Mouse (Mus musculus): Measurements from ENCODE around the gene Cd81. TPM values are rescaled to one million over a fixed set of nuclear protein-coding genes. Genes with fewer than 3 reads are reported as not detected.

Gene Cd81
- polyA plus RNA-seq, 1 experiment from 2014 or later, result 276 TPM

DNA sequence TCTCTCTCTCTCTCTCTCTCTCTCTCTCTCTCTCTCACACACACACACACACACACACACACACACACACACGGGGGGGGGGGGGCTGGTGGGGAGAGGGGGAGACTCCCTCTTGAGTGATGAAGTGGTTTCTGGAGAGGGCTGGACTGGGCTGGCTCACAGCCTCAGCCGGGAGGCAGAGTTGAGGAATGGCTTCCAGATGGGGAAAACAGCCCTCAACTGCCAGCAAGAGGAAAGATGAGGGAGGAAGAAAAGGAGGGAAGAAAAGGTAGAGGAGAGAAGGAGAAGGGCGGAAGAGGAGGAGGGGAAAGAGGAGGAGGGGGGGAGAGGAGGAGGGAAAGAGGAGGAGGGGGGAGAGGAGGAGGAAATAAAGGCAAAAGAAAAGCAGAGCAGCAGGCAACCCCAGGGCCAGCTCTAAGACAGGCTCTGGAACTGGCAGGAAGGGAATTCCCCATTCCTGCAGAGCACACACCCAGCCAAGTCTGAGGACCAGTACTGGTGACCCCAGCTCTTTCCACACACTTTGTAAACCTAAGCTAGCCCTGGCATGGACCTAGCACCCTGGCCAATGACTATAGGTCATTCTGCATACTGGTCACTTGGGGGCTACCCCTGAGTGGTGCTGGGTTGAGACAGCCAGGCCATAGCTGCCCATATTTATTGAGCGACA is 43.4 kb upstream of the Cd81 start:
- Histone ChIP-seq H3K9ac (ENCODE audit: low read length) (no peak overlapping the region), H3K27me3 (ENCODE audit: control insufficient read depth, insufficient read depth, low read length) (no peaks in the 10 kb centered on the region), H3K36me3 (ENCODE audit: control insufficient read depth, insufficient read depth, low read length) (no peaks in the 10 kb centered on the region), H3K4me3 (ENCODE audit: low read depth, low read length) (no peak overlapping the region), H3K27ac (ENCODE audit: low read depth, low read length) (no peak overlapping the region), H3K9me3 (ENCODE audit: control insufficient read depth, low read length) (no peaks in the 10 kb centered on the region), H3K4me2 (no peak overlapping the region), H3K4me1 (ENCODE audit: control insufficient read depth, insufficient read depth, low read length) (no peaks in the 10 kb centered on the region)
- DNase-seq (ENCODE audit: low spot score, missing footprints) (peak; percentile 75), ATAC-seq (ENCODE audit: low FRiP score) (no peak)
- WGBS, result 68% methylated on average over 3 of the region's 4 CpGs

GRCm38 (mm10) chr7:143009996-143010395 is 42.5 kb upstream of the Cd81 start:
- no peaks in the 10 kb centered on the region for H3K9me3 ChIP-seq (ENCODE audit: control insufficient read depth, low read length)
- no peak overlapping the region for H3K27ac ChIP-seq (ENCODE audit: low read depth, low read length)
- no peak for ATAC-seq (ENCODE audit: low FRiP score)
- WGBS, result 80% methylated on average over 4 of the region's 4 CpGs
- no peaks in the 10 kb centered on the region for H3K36me3 ChIP-seq (ENCODE audit: control insufficient read depth, insufficient read depth, low read length)
- no peak overlapping the region for H3K9ac ChIP-seq (ENCODE audit: low read length)
- no peaks in the 10 kb centered on the region for H3K4me1 ChIP-seq (ENCODE audit: control insufficient read depth, insufficient read depth, low read length)
- peak; percentile 14 for DNase-seq (ENCODE audit: low spot score, missing footprints)
- H3K4me2 ChIP-seq, result no peak overlapping the region
- no peak overlapping the region for H3K4me3 ChIP-seq (ENCODE audit: low read depth, low read length)
- H3K27me3 ChIP-seq (ENCODE audit: control insufficient read depth, insufficient read depth, low read length), result no peaks in the 10 kb centered on the region

DNA sequence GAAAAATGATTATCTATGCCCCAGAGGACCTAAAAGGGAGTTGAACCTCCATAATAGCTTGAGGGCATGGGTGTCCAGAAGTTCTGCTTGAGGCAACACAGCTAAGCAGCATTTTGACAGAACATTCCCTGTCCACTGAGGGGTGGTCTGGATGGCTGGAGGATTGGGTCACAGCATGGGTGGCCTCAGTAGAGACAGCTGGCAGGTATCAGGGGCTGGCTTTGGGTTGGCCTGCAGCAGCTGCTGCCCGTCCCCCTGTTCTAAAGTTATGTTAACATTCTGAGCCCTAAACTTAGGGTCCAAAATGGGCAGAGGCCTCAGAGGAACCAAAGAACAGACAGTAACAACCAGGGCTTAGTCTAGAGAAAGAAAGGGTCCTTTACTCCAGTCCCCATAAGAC is 41.3 kb upstream of the Cd81 start:
- no peaks in the 10 kb centered on the region for H3K27me3 ChIP-seq (ENCODE audit: control insufficient read depth, insufficient read depth, low read length)
- ATAC-seq (ENCODE audit: low FRiP score), result no peak
- no peaks in the 10 kb centered on the region for H3K9me3 ChIP-seq (ENCODE audit: control insufficient read depth, low read length)
- no peaks in the 10 kb centered on the region for H3K4me1 ChIP-seq (ENCODE audit: control insufficient read depth, insufficient read depth, low read length)
- peak; percentile 53 for DNase-seq (ENCODE audit: low spot score, missing footprints)
- no peak overlapping the region for H3K27ac ChIP-seq (ENCODE audit: low read depth, low read length)
- no peak overlapping the region for H3K4me3 ChIP-seq (ENCODE audit: low read depth, low read length)
- no peak overlapping the region for H3K4me2 ChIP-seq
- no peak overlapping the region for H3K9ac ChIP-seq (ENCODE audit: low read length)
- WGBS, result 83% methylated on average over 1 of the region's 1 CpGs
- H3K36me3 ChIP-seq (ENCODE audit: control insufficient read depth, insufficient read depth, low read length), result no peaks in the 10 kb centered on the region

DNA sequence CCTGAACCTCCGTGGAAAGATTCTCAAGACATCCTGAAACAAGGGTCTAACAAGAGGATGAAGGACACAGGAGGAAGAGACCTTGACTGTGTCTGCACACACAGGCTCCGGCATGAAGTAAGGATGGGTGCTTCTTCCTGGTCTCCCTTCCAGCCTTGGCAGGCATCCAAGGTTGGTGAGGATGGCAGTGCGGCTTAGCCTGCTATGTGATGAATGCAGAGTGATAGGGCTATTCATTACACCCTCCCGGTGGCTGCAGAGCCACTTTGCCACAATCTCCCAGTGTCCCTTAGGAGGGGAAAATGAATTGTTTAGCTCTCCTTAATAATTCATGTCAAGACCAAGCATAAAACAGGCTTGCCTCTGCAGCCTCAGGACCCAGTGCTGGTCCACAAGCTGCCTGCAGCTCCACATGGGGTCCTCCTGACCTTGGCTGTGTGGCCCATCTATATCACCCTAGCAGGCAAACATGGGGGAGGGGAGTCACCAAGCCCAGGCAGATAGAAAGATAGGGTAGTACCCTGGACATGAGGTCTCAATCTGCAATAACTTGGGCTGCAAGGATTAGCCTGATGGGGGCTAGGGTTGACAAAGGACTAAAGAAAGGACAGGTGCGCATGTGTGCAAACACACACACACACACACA is 40.2 kb upstream of the Cd81 start:
- Histone ChIP-seq H3K27me3 (ENCODE audit: control insufficient read depth, insufficient read depth, low read length) (no peaks in the 10 kb centered on the region), H3K36me3 (ENCODE audit: control insufficient read depth, insufficient read depth, low read length) (no peaks in the 10 kb centered on the region), H3K9me3 (ENCODE audit: control insufficient read depth, low read length) (no peaks in the 10 kb centered on the region), H3K4me1 (ENCODE audit: control insufficient read depth, insufficient read depth, low read length) (no peaks in the 10 kb centered on the region), H3K4me3 (ENCODE audit: low read depth, low read length) (no peak overlapping the region), H3K27ac (ENCODE audit: low read depth, low read length) (no peak overlapping the region), H3K4me2 (no peak overlapping the region), H3K9ac (ENCODE audit: low read length) (no peak overlapping the region)
- ATAC-seq (ENCODE audit: low FRiP score) (no peak), DNase-seq (ENCODE audit: low spot score, missing footprints) (no peak)
- 80% methylated on average over 5 of the region's 5 CpGs for WGBS

- Histone ChIP-seq H3K27me3 (ENCODE audit: control insufficient read depth, insufficient read depth, low read length) (no peaks in the 10 kb centered on the region), H3K4me1 (ENCODE audit: control insufficient read depth, insufficient read depth, low read length) (no peaks in the 10 kb centered on the region), H3K27ac (ENCODE audit: low read depth, low read length) (no peak overlapping the region), H3K4me3 (ENCODE audit: low read depth, low read length) (no peak overlapping the region), H3K36me3 (ENCODE audit: control insufficient read depth, insufficient read depth, low read length) (no peaks in the 10 kb centered on the region), H3K9ac (ENCODE audit: low read length) (no peak overlapping the region), H3K4me2 (no peak overlapping the region), H3K9me3 (ENCODE audit: control insufficient read depth, low read length) (no peaks in the 10 kb centered on the region)
- ATAC-seq (ENCODE audit: low FRiP score), result no peak
- DNase-seq (ENCODE audit: low spot score, missing footprints), result peak; percentile 83
- 62% methylated on average over 8 of the region's 8 CpGs for WGBS
Measured at GRCm38 (mm10) chr7:143013420-143014178, 38.9 kb upstream of the Cd81 start.

- no peak overlapping the region for H3K27ac ChIP-seq (ENCODE audit: low read depth, low read length)
- no peaks in the 10 kb centered on the region for H3K36me3 ChIP-seq (ENCODE audit: control insufficient read depth, insufficient read depth, low read length)
- H3K4me2 ChIP-seq, result no peak overlapping the region
- no peaks in the 10 kb centered on the region for H3K27me3 ChIP-seq (ENCODE audit: control insufficient read depth, insufficient read depth, low read length)
- no peaks in the 10 kb centered on the region for H3K4me1 ChIP-seq (ENCODE audit: control insufficient read depth, insufficient read depth, low read length)
- H3K4me3 ChIP-seq (ENCODE audit: low read depth, low read length), result no peak overlapping the region
- H3K9ac ChIP-seq (ENCODE audit: low read length), result no peak overlapping the region
- DNase-seq (ENCODE audit: low spot score, missing footprints), result peak; percentile 28
- no peak for ATAC-seq (ENCODE audit: low FRiP score)
- H3K9me3 ChIP-seq (ENCODE audit: control insufficient read depth, low read length), result no peaks in the 10 kb centered on the region
- 88% methylated on average over 7 of the region's 7 CpGs for WGBS
Measured at GRCm38 (mm10) chr7:143014862-143015659, 37.5 kb upstream of the Cd81 start.

GRCm38 (mm10) chr7:143015755-143016423 is 36.6 kb upstream of the Cd81 start:
- 16% methylated on average over 1 of the region's 1 CpGs for WGBS
- H3K36me3 ChIP-seq (ENCODE audit: control insufficient read depth, insufficient read depth, low read length), result no peaks in the 10 kb centered on the region
- no peaks in the 10 kb centered on the region for H3K27me3 ChIP-seq (ENCODE audit: control insufficient read depth, insufficient read depth, low read length)
- ATAC-seq (ENCODE audit: low FRiP score) (no peak), DNase-seq (ENCODE audit: low spot score, missing footprints) (peak; percentile 28)
- no peaks in the 10 kb centered on the region for H3K4me1 ChIP-seq (ENCODE audit: control insufficient read depth, insufficient read depth, low read length)
- no peaks in the 10 kb centered on the region for H3K9me3 ChIP-seq (ENCODE audit: control insufficient read depth, low read length)
- H3K4me2 ChIP-seq, result no peak overlapping the region
- no peak overlapping the region for H3K4me3 ChIP-seq (ENCODE audit: low read depth, low read length)
- H3K9ac ChIP-seq (ENCODE audit: low read length), result no peak overlapping the region
- H3K27ac ChIP-seq (ENCODE audit: low read depth, low read length), result no peak overlapping the region

GRCm38 (mm10) chr7:143016424-143017142 is 36.0 kb upstream of the Cd81 start:
- no peak overlapping the region for H3K9ac ChIP-seq (ENCODE audit: low read length)

More at GRCm38 (mm10) chr7:143016424-143017142, 36.0 kb upstream of the Cd81 start:
- Histone ChIP-seq H3K4me2 (no peak overlapping the region), H3K9me3 (ENCODE audit: control insufficient read depth, low read length) (no peaks in the 10 kb centered on the region), H3K27me3 (ENCODE audit: control insufficient read depth, insufficient read depth, low read length) (no peaks in the 10 kb centered on the region), H3K27ac (ENCODE audit: low read depth, low read length) (no peak overlapping the region), H3K36me3 (ENCODE audit: control insufficient read depth, insufficient read depth, low read length) (no peaks in the 10 kb centered on the region), H3K4me3 (ENCODE audit: low read depth, low read length) (no peak overlapping the region), H3K4me1 (ENCODE audit: control insufficient read depth, insufficient read depth, low read length) (no peaks in the 10 kb centered on the region)
- DNase-seq (ENCODE audit: low spot score, missing footprints) (peak; percentile 68), ATAC-seq (ENCODE audit: low FRiP score) (no peak)
- WGBS, result 48% methylated on average over 9 of the region's 9 CpGs

All from midbrain, embryonic 11.5 days (tissue).